Mouse (Mus musculus): ENCODE data around the gene Erbb4.

The Erbb4 gene

GRCm38 (mm10) chr1:69024858-69025257 lies 83.0 kb downstream of the Erbb4 start:
- in situ Hi-C loops (cut with MboI, MseI), result no loop called here

DNA sequence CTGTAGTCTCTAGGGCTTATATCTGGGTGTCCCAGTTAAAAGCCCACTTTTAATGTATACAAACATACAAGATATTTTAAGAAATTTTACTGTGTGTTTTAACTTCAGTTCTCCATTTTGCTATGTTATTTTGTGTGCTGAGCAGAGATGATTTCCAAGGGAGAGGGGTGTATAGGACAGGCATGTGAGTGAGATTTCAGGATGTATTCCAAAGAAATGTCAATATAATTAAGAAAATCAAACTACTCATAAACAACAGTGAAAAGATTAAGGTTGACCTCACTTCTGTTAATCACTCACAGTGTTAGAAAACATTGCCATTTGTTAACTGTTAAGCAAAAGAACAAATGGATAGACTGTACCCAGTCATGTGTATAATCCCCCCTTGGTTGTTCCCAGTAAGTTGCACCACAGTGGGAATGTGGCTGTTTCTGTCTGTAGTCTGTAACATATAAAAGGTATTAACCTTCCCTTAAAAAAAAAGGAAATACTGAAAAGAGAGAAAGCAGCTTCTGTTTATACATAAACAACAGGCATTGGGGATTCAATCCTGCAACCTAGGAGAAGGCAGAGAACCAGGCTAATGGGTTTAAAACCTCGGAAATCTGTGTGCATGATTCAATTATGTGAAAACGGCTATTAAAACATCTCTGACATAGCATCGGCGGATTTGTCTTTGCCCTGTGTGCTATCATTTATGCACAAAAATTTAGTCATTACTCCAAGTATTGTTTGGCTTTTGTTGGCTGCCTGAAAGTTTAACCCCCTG lies 84.5 kb downstream of the Erbb4 start:
- in situ Hi-C loops (cut with MboI, MseI), result no loop called here

GRCm38 (mm10) chr1:69009800-69010505 lies 97.9 kb downstream of the Erbb4 start:
- in situ Hi-C loops (cut with MboI, MseI), result no loop called here

DNA sequence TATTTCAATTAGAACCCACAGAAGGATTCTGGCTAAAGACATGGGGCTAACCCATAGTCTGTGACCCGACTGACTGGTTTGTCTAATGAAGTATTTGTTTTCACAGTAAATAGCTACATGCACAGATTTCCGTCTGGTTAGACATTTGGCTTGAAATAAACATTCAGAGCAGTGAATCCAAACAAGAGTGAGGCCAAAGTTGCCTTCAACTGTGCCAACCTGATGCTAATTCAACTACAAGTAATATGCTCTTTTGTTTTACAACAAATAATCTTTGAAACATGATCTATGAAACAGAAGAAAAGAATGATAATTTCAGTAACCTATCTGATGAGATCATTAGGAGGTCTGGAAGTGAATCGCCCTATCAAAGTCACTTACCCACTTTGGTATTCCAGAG lies 106.5 kb downstream of the Erbb4 start:
- in situ Hi-C loops (cut with MboI, MseI), result no loop called here

DNA sequence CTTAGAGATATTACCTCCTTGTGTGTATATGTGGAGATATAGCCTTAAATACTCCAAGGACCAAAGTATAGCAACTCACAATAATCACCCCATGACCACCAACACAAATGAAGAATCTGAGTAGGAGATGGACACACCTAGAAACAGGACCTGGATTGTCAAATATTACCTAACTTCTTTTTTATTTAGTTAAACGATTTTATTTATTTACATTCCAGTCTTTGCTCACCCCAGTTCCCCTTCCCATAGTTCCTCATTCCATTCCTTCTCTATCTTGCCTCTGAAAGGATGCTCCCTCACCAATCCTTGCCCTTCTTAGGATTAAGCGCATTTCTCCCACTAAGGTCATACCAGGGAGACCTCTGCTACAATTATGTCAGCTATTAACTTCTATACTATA lies 128.6 kb downstream of the Erbb4 start:
- in situ Hi-C loops (cut with MboI, MseI), result no loop called here

DNA sequence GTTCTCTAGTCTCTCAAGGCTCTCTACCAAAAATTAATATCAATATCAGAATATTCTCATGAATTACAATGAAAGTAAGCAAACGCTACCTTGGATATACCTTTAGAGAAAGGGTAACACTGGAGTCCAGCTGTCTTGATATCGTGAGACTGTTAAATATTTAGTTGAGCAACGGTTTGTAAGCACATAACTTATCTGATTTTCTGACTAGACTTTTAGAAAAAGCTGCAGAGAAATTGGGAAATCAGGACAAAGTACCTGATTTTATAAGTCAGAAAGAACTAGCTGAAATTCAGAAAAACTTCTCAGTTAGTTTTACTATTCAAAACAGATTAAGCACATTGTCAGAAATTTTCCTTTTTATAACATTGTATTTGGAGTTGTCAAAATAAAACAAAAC lies 129.3 kb downstream of the Erbb4 start:
- in situ Hi-C loops (cut with MboI, MseI), result no loop called here

GRCm38 (mm10) chr1:68973355-68974127 lies 134.3 kb downstream of the Erbb4 start:
- in situ Hi-C loops (cut with MboI, MseI), result no loop called here

- in situ Hi-C loops (cut with MboI, MseI), result no loop called here
Measured at GRCm38 (mm10) chr1:68964127-68964526, 143.7 kb downstream of the Erbb4 start.

DNA sequence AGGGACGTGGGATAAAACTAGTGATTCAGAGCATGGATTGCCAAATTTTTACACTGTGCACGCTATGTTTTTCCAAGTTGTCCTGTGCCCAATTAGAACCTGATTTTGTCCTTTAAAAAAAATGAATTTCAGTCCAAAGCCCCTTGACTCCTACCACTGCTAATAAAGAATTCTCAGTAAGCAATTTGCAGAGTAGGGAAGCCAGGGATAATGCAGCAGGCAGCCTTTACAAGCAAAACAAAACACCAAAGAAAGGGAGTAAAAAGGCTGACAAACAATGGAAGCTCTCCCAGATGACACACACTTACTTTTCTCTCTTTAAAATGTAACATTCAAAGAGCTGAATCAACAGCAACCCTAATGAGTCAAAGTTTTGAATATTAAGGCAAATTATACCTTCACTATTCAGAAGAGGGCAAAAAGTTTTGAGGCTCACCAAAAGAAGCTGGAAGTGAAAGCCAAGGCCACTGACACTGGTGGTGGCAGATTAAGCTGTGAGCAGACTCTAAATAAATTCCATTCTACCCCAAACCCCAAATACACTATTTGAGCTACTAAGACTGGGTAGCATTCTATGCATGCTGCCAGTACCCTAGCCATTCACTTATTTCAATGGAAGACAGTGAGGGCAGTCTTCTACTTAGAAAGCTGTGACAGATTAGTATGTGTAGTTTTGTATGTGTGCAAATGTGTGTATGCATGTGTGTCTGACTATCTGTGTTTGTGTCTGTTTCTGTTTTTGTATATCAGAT lies 146.3 kb downstream of the Erbb4 start:
- in situ Hi-C loops (cut with MboI, MseI), result no loop called here

- in situ Hi-C loops (cut with MboI, MseI), result no loop called here
Measured at GRCm38 (mm10) chr1:68956766-68957533, 150.9 kb downstream of the Erbb4 start.

- in situ Hi-C loops (cut with MboI, MseI), result no loop called here
Measured at GRCm38 (mm10) chr1:68955482-68955881, 152.4 kb downstream of the Erbb4 start.

DNA sequence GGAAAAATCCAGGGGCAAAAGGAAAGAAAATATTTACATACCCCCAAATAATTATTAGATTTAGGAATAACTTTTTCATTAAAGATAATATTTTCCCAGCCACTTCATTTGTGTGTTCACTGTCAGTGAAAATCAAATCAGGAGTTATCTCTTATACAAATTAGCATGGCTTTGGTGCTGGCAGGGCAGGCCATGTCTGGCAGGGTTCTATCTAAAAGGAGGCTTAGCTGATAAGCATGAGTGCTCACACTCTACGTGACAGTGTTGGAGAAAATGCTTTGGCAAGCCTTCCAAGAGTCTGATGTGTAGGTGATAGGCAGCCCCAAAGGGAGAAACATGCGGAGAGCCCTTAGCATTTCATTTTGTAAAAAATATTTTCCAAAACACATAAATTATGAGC lies 164.7 kb downstream of the Erbb4 start:
- in situ Hi-C loops (cut with MboI, MseI), result no loop called here

DNA sequence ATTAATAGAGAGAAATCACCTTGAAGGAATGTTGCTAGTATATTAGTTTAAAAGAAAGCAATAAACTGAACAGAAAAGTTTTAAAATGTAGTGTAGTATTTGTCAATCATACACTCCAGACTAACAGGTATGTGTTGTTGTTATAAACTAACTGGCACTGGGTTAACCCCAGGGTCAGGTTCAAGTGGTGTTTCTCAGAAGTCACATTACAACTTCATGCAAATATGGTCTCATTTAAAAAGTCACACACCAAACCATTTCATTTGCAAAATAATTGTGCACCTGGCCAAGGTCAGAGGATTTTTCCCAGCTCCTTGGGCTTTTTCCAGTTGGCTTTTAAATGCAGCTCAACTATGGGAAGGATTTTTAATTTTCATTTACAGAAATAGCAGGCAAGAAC lies 173.1 kb downstream of the Erbb4 start:
- in situ Hi-C loops (cut with MboI, MseI), result no loop called here

DNA sequence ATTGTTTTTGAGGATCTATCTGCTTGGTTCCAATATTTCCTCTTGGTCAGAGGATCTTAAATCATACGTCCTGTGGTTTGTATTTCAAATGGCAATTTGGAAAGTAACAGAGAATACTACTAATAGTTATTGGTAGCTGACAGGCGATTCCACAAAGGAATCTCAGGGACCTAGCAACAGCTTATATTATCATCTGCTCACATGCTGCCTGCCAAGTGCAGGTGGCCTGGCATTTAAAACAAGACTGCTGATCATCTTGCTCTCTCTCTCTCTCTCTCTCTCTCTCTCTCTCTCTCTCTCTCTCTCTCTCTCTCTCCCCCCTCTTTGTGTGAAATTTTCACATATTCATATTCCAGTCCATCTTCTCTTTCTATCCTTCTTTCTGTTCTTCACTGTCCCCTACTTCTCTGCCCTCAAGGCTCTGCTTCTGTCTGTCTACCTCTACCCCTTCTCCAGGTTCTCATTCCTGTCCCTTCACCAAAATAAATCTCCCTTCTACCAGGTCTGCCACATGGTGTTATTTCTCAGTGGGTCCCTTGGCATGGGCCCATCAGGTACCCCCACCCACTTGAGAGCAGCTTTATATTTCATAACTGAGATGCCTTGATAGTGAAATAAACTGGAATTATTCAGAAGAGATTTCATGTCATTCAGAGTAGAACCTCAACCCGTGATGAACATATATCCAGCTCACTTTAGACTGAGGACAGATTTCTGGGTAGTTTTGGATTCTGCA lies 174.4 kb downstream of the Erbb4 start:
- in situ Hi-C loops (cut with MboI, MseI), result no loop called here

GRCm38 (mm10) chr1:68917828-68918227 lies 190.0 kb downstream of the Erbb4 start:
- in situ Hi-C loops (cut with MboI, MseI), result no loop called here

- in situ Hi-C loops (cut with MboI, MseI), result no loop called here
Measured at GRCm38 (mm10) chr1:68892041-68892440, 215.8 kb downstream of the Erbb4 start.

- in situ Hi-C loops (cut with MboI, MseI), result no loop called here
Measured at GRCm38 (mm10) chr1:68886823-68887222, 221.0 kb downstream of the Erbb4 start.

- in situ Hi-C loops (cut with MboI, MseI), result no loop called here
Measured at GRCm38 (mm10) chr1:68874954-68875353, 232.9 kb downstream of the Erbb4 start.

GRCm38 (mm10) chr1:68873635-68874020 lies 234.2 kb downstream of the Erbb4 start:
- in situ Hi-C loops (cut with MboI, MseI), result no loop called here

GRCm38 (mm10) chr1:68872976-68873634 lies 234.8 kb downstream of the Erbb4 start:
- in situ Hi-C loops (cut with MboI, MseI), result no loop called here
